Mouse (Mus musculus) hindbrain, embryonic 11.5 days (tissue): ENCODE data around the gene Faim2. TPM values are rescaled to one million over a fixed set of nuclear protein-coding genes. Genes with fewer than 3 reads are reported as not detected.

Source experiments
- ATAC-seq: fragments of 200-750 bp; cut with Nextera tagmentation; 2 replicates; pipeline ENCODE4 v1.8.0; 2017; ENCODE audit warnings: mild to moderate bottlenecking, moderate TSS enrichment, moderate library complexity; ENCODE audit not compliant: low FRiP score
- DNase-seq: peaks from one replicate; pipeline ENCODE4 v3.0.0-alpha.2; 2015; ENCODE audit warnings: low spot score
- H3K27ac ChIP-seq: fragments of 300-500 bp; sonication (generic); 2 replicates; pipeline ENCODE4 v1.5.1; 2014; ENCODE audit warnings: mild to moderate bottlenecking, low read depth, low read length
- H3K27me3 ChIP-seq: fragments of 300-500 bp; sonication (generic); 2 replicates; pipeline ENCODE4 v1.6.1; 2014; ENCODE audit warnings: mild to moderate bottlenecking, low read length, moderate library complexity, mixed read lengths; ENCODE audit not compliant: control insufficient read depth, insufficient read depth
- H3K36me3 ChIP-seq: fragments of 300-500 bp; sonication (generic); 2 replicates; pipeline ENCODE4 v1.6.1; 2014; ENCODE audit warnings: mild to moderate bottlenecking, low read length, moderate library complexity, mixed read lengths; ENCODE audit not compliant: control insufficient read depth, insufficient read depth
- H3K4me1 ChIP-seq: fragments of 300-500 bp; sonication (generic); replicated peaks from 2 replicates; pipeline ENCODE4 v1.6.1; 2014; ENCODE audit warnings: low read length, mixed read lengths; ENCODE audit not compliant: control insufficient read depth, insufficient read depth
- H3K4me2 ChIP-seq: fragments of 300-500 bp; sonication (generic); replicated peaks from 2 replicates; pipeline ENCODE4 v1.6.1; 2014; ENCODE audit warnings: mild to moderate bottlenecking, low read depth, low read length
- H3K4me3 ChIP-seq: fragments of 300-500 bp; sonication (generic); 2 replicates; pipeline ENCODE4 v1.5.1; 2014; ENCODE audit warnings: low read depth, low read length
- H3K9ac ChIP-seq: fragments of 300-500 bp; sonication (generic); 2 replicates; pipeline ENCODE4 v1.6.1; 2014; ENCODE audit warnings: low read depth, low read length
- H3K9me3 ChIP-seq: fragments of 300-500 bp; sonication (generic); 2 replicates; pipeline ENCODE4 v1.6.1; 2016; ENCODE audit warnings: low read length; ENCODE audit not compliant: control insufficient read depth
- WGBS: fragments of 180-500 bp; shearing (Covaris S2); extraction: QIAGEN DNeasy Blood & Tissue Kit; methylation state at CpG from one replicate; pipeline ENCODE4 v1.1.7; 2014; 5-methylcytosine and 5-hydroxymethylcytosine counted together
- polyA plus RNA-seq: library from polyadenylated mRNA; unstranded; fragments of >200 nt; fragmentation: Nextera tagmentation; extraction: Ambion mirVana; gene quantifications from 2 replicates; pipeline ENCODE4 v1.2.1, GENCODE M21; 2014

Gene Faim2
- polyA plus RNA-seq, 1 experiment from 2014 or later = 0.97 TPM

DNA sequence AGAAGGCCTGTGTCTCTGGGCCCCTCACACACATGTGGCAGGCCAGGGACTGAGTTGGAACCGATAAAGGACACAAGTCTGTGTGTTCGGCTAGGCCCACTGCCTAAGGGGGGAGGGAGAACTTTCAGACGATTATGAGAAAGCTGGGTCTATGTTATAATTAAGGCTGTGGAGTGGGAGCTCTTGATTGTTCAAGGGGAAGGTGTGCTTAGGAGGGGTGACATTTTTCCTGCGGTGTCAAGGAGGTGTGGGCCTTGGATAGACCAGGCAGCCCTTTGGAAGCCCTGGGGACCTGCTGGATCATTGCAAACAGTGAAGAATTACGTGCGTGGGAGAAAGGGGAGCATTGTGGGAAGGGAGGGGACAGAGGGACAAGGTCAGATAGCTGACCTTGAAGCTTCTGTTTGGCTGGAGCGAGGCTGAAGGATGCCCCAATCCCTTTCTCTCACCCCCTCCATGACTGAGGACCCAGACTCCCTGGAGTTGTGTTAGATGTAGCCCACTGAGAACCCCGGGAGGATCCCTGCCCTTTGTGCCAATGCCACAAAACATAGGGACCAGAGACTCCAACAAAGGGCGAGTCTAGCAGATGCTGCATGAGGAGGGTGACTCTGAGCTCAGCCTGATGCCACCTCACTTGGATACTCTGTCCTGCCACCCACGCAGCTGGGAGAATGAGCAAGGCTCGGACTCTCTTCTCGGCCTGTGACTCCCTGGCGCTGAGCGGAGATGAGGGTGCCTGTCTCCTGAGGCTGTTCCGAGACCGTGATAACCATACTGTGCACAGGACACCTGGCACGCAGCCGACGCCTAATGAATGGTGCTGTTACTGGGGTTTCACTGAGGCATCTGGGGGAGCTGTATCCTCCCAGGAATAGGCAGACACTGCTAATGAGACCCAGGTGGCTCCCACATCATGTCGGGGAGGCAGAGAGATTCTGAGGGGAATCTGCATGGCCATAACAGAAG, 26.4 kb downstream of the Faim2 start:
- ATAC-seq (peak; percentile 25; the same call in 1 of the 2 replicates), DNase-seq (no peak)
- Histone ChIP-seq H3K9me3 (no peaks in the 10 kb centered on the region), H3K4me1 (0 out of 2 replicates have a peak, but pooled peaks cover 4% of the 10 kb centered on the region), H3K27me3 (no peaks in the 10 kb centered on the region), H3K4me2 (no peak overlapping the region), H3K4me3 (no peak overlapping the region), H3K27ac (peak overlapping the region; percentile 78), H3K36me3 (no peaks in the 10 kb centered on the region), H3K9ac (no peak overlapping the region)
- 65% methylated on average over 20 of the region's 20 CpGs for WGBS

GRCm38 (mm10) chr15:99500320-99500719, 27.6 kb downstream of the Faim2 start:
- ATAC-seq (no peak), DNase-seq (no peak)
- Histone ChIP-seq H3K9ac (no peak overlapping the region), H3K4me2 (no peak overlapping the region), H3K36me3 (no peaks in the 10 kb centered on the region), H3K9me3 (no peaks in the 10 kb centered on the region), H3K4me1 (0 out of 2 replicates have a peak, but pooled peaks cover 4% of the 10 kb centered on the region), H3K27me3 (no peaks in the 10 kb centered on the region), H3K4me3 (no peak overlapping the region), H3K27ac (no peak overlapping the region)
- 39% methylated on average over 5 of the region's 5 CpGs for WGBS

DNA sequence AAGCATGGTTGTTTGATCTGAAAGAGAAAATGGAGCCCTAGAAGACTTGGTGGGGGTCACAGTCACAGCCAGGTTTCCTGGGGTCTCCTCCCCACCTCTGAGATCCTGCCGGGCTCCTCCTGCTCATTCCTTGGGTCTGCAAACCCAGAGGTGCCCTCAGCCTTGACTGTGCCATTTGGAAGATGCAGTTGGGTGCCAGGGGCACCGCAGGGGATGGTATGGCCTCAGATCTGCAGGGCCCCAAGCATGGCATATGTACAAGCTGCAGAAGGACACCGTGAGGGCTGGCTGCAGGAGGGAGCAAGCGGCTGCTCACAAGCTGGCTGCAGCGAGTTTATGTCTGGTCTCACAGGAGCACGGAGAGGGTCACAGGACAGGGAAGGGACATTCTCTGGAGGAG, 28.2 kb downstream of the Faim2 start:
- no peak for ATAC-seq
- 0 out of 2 replicates have a peak, but pooled peaks cover 4% of the 10 kb centered on the region for H3K4me1 ChIP-seq
- 52% methylated on average over 6 of the region's 6 CpGs for WGBS

GRCm38 (mm10) chr15:99498781-99499180, 29.2 kb downstream of the Faim2 start:
- no peak overlapping the region for H3K4me2 ChIP-seq
- 0 out of 2 replicates have a peak, but pooled peaks cover 4% of the 10 kb centered on the region for H3K4me1 ChIP-seq
- H3K27me3 ChIP-seq = no peaks in the 10 kb centered on the region
- no peak overlapping the region for H3K4me3 ChIP-seq
- H3K36me3 ChIP-seq = no peaks in the 10 kb centered on the region
- no peak overlapping the region for H3K9ac ChIP-seq
- no peak overlapping the region for H3K27ac ChIP-seq
- ATAC-seq (no peak), DNase-seq (no peak)
- 74% methylated on average over 4 of the region's 4 CpGs for WGBS
- H3K9me3 ChIP-seq = no peaks in the 10 kb centered on the region

More for the DNA sequence above, 28.2 kb downstream of the Faim2 start:
- H3K27me3 ChIP-seq = no peaks in the 10 kb centered on the region
- no peaks in the 10 kb centered on the region for H3K36me3 ChIP-seq
- no peaks in the 10 kb centered on the region for H3K9me3 ChIP-seq
- H3K9ac ChIP-seq = no peak overlapping the region
- DNase-seq = no peak
- H3K27ac ChIP-seq = no peak overlapping the region
- no peak overlapping the region for H3K4me2 ChIP-seq
- H3K4me3 ChIP-seq = no peak overlapping the region

DNA sequence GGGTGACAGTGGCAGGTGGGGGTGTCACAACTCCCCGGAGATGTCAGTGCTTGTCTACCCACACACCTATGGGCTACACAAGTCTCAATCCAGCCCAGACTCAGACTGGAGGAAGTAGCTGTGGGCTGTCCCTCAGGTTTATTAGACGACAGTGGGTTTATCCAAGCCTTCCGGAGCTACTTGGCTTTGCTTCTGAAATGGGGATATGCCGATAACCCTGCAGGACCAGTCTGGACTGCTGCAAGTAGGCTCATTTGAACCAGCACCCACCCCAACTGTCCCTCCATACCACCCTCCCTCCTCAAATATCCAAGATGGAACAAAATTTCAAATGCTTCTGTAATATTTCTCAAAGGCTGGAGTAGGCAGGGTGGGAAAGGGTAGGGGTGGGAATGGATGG, 29.6 kb downstream of the Faim2 start:
- 88% methylated on average over 4 of the region's 4 CpGs for WGBS
- DNase-seq = no peak
- Histone ChIP-seq H3K4me3 (no peak overlapping the region), H3K4me2 (no peak overlapping the region), H3K36me3 (no peaks in the 10 kb centered on the region), H3K27ac (no peak overlapping the region), H3K9me3 (no peaks in the 10 kb centered on the region), H3K9ac (no peak overlapping the region), H3K4me1 (0 out of 2 replicates have a peak, but pooled peaks cover 4% of the 10 kb centered on the region), H3K27me3 (no peaks in the 10 kb centered on the region)
- ATAC-seq = no peak

DNA sequence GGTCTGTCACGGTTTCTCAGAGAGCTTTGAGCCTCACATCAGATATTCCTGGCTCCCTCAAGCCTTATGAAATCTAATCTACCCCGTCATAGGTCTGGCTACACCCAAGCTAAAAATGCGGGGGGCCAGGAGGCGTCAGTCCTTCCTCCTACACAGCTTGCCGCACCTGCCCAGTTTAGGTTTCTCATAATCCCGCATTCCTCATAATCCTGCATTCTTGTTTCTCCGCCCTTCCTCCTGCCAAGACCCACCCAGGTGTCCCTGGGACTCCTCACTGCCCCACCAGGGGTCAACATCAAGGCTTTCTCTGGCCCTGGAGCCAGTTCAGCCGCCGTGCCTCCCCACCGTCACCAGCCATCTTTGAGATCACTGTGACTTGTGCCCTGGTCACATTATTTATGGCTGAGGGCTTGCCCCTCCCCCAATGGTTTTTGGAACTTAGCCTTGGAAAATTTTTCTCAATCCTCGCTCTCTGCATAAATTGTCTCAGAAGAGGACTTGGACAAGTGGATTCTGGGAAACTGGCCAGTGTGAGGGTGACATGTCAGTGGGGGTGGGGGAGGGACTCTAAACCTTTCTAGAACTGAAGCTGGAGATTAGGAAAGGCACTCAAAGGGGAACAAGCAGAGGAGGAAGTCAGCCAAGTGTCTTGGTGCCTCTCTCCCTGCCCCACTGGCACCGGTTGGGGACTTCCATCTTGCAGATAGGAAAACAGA, 30.3 kb downstream of the Faim2 start:
- H3K9me3 ChIP-seq = no peaks in the 10 kb centered on the region
- no peak overlapping the region for H3K27ac ChIP-seq
- H3K4me2 ChIP-seq = no peak overlapping the region
- no peaks in the 10 kb centered on the region for H3K36me3 ChIP-seq
- WGBS = 61% methylated on average over 12 of the region's 12 CpGs
- H3K4me3 ChIP-seq = no peak overlapping the region
- H3K4me1 ChIP-seq = 0 out of 2 replicates have a peak, but pooled peaks cover 4% of the 10 kb centered on the region
- H3K27me3 ChIP-seq = no peaks in the 10 kb centered on the region
- ATAC-seq (no peak), DNase-seq (no peak)
- no peak overlapping the region for H3K9ac ChIP-seq

- H3K36me3 ChIP-seq = no peaks in the 10 kb centered on the region
- DNase-seq (peak; percentile 89), ATAC-seq (peak; percentile 43)
- no peak overlapping the region for H3K9ac ChIP-seq
- H3K4me2 ChIP-seq = no peak overlapping the region
- 12% methylated on average over 4 of the region's 4 CpGs for WGBS
- 0 out of 2 replicates have a peak, but pooled peaks cover 4% of the 10 kb centered on the region for H3K4me1 ChIP-seq
- H3K4me3 ChIP-seq = no peak overlapping the region
- no peaks in the 10 kb centered on the region for H3K27me3 ChIP-seq
- no peak overlapping the region for H3K27ac ChIP-seq
- H3K9me3 ChIP-seq = no peaks in the 10 kb centered on the region
These were observed 30.9 kb downstream of the Faim2 start for GRCm38 (mm10) chr15:99497061-99497460.

DNA sequence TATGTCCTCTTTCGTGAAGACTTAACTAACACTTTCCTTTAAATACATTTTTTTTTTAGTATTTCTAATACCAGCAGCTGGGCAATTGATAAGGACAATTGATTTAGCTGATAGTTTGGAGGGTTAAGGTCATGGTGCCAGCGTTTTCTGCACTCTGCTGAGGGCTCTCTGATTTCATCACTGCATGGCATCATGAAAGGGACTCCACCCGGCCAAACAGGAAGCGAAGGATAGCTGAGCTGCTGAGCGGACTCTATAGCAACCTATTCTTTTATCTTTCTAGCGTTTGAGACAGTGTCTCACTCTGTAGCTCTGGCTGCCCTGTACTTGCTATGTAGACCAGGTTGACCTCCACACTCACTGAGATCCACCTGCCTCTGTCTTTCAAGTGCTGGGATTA, 43.2 kb downstream of the Faim2 start:
- ATAC-seq (no peak), DNase-seq (no peak)
- H3K4me3 ChIP-seq = no peak overlapping the region
- H3K4me1 ChIP-seq = no peaks in the 10 kb centered on the region
- H3K4me2 ChIP-seq = no peak overlapping the region
- WGBS = 76% methylated on average over 6 of the region's 6 CpGs
- no peak overlapping the region for H3K27ac ChIP-seq
- H3K9me3 ChIP-seq = no peaks in the 10 kb centered on the region
- no peak overlapping the region for H3K9ac ChIP-seq
- H3K27me3 ChIP-seq = no peaks in the 10 kb centered on the region
- no peaks in the 10 kb centered on the region for H3K36me3 ChIP-seq
